Mouse (Mus musculus) heart, adult 2 months (tissue): Measurements from ENCODE around the gene Igtp. TPM values are rescaled to one million over a fixed set of nuclear protein-coding genes. Genes with fewer than 3 reads are reported as not detected.

Experiments
- DNase-seq, 2 experiments: peaks; one replicate each; pipeline ENCODE4 v3.0.0; 2021
- H3K27ac ChIP-seq: fragments of 200-600 bp; 2 replicates; pipeline ENCODE4 v1.8.1; 2022
- H3K27me3 ChIP-seq: fragments of 200-500 bp; 2 replicates; pipeline ENCODE4 v1.6.1; 2012; ENCODE audit warnings: mild to moderate bottlenecking, low read length, inconsistent platforms, mixed read lengths; ENCODE audit not compliant: control insufficient read depth, insufficient read depth
- H3K36me3 ChIP-seq: fragments of 200-500 bp; 2 replicates; pipeline ENCODE4 v1.6.1; 2012; ENCODE audit warnings: low read length, inconsistent platforms; ENCODE audit not compliant: control insufficient read depth, insufficient read depth
- H3K4me1 ChIP-seq: fragments of 200-500 bp; 2 replicates; pipeline ENCODE4 v1.6.1; 2011; ENCODE audit warnings: low read length; ENCODE audit not compliant: control insufficient read depth, insufficient read depth
- H3K4me3 ChIP-seq: fragments of 200-600 bp; 2 replicates; pipeline ENCODE4 v1.8.1; 2022
- H3K79me2 ChIP-seq: fragments of 200-500 bp; replicated peaks from 2 replicates; pipeline ENCODE4 v1.6.1; 2012; ENCODE audit warnings: mild to moderate bottlenecking, inconsistent platforms, low read length, moderate library complexity, mixed read lengths; ENCODE audit not compliant: control insufficient read depth, insufficient read depth
- H3K9ac ChIP-seq: fragments of 200-500 bp; 2 replicates; pipeline ENCODE4 v1.6.1; 2012; ENCODE audit warnings: low read depth, mild to moderate bottlenecking, control low read depth, inconsistent platforms, low read length, mixed read lengths
- CTCF ChIP-seq: fragments of 200-600 bp; IDR thresholded peaks from 2 replicates; pipeline ENCODE4 v1.8.1; 2022; ENCODE audit warnings: antibody characterized with exemption, mild to moderate bottlenecking, moderate library complexity
- EP300 ChIP-seq: fragments of 200-500 bp; IDR thresholded peaks from 2 replicates; pipeline ENCODE4 v1.6.1; 2011; ENCODE audit warnings: low read depth, low read length, control low read depth; ENCODE audit not compliant: insufficient read depth
- POLR2A ChIP-seq: fragments of 200-500 bp; IDR thresholded peaks from 2 replicates; pipeline ENCODE4 v1.6.1; 2011; ENCODE audit warnings: mild to moderate bottlenecking, low read depth, low read length, control low read depth; ENCODE audit not compliant: insufficient read depth
- WGBS: fragments of 180-500 bp; shearing (Covaris S2); methylation state at CpG from one replicate; pipeline ENCODE4 v1.1.7; 2018; 5-methylcytosine and 5-hydroxymethylcytosine counted together
- intact Hi-C: fragments of 180-260 bp; cut with DNase I; formaldehyde crosslinking; loops from one replicate; pipeline ENCODE4 v1.15.1; 2025
- polyA plus RNA-seq: library from polyadenylated mRNA; depleted of rRNA; stranded (reverse); fragments of >200 nt; gene quantifications from 2 replicates; pipeline ENCODE4 v1.2.3, GENCODE M21; 2012; rRNA removed
- total RNA-seq, 2 experiments: library from RNA; stranded (reverse); gene quantifications; 2 replicates each; pipeline ENCODE4 v1.2.3; 2021

The Igtp gene
- total and polyA plus RNA-seq, 3 experiments = 9.3 to 14.1 (median 12.4) TPM

- H3K36me3 ChIP-seq = no peaks in the 10 kb centered on the region
- 5% methylated on average over 37 of the region's 37 CpGs for WGBS
- no peaks in the 10 kb centered on the region for H3K4me1 ChIP-seq
- no peak overlapping the region for H3K9ac ChIP-seq
- no peak overlapping the region for H3K27ac ChIP-seq
- intact Hi-C loops = loop anchor here (5.0 kb wide), 1 partner anchor 348 kb away; no protein-coding TSS in a partner anchor
- peak overlapping the region; percentile 36; the same call in 1 of the 2 replicates for H3K4me3 ChIP-seq
- peak; percentile 43 to 54 for DNase-seq
- no peaks in the 10 kb centered on the region for H3K27me3 ChIP-seq
- no peaks in the 10 kb centered on the region for H3K79me2 ChIP-seq
- TF ChIP-seq CTCF (peak; percentile 43), POLR2A (no peak), EP300 (no peak)
These were observed 39.8 kb downstream of the Igtp start for GRCm38 (mm10) chr11:58238840-58239791.

- no peaks in the 10 kb centered on the region for H3K4me1 ChIP-seq
- H3K36me3 ChIP-seq = no peaks in the 10 kb centered on the region
- 27% methylated on average over 4 of the region's 4 CpGs for WGBS
- peak; percentile 40 to 51 for DNase-seq
- TF ChIP-seq CTCF (no peak), EP300 (no peak), POLR2A (no peak)
- H3K27ac ChIP-seq = no peak overlapping the region
- intact Hi-C loops = no loop called here
- H3K27me3 ChIP-seq = peaks cover 2% of the 10 kb centered on the region; the same call in 1 of the 2 replicates
- H3K9ac ChIP-seq = no peak overlapping the region
- H3K79me2 ChIP-seq = no peaks in the 10 kb centered on the region
- no peak overlapping the region for H3K4me3 ChIP-seq
These were observed 47.9 kb downstream of the Igtp start for GRCm38 (mm10) chr11:58247294-58247693.

- intact Hi-C loops = no loop called here
- no peak overlapping the region for H3K27ac ChIP-seq
- 79% methylated on average over 7 of the region's 7 CpGs for WGBS
- H3K79me2 ChIP-seq = no peaks in the 10 kb centered on the region
- no peaks in the 10 kb centered on the region for H3K36me3 ChIP-seq
- no peak for DNase-seq
- H3K9ac ChIP-seq = no peak overlapping the region
- no peak overlapping the region for H3K4me3 ChIP-seq
- H3K4me1 ChIP-seq = no peaks in the 10 kb centered on the region
- TF ChIP-seq CTCF (no peak), EP300 (no peak), POLR2A (no peak)
- H3K27me3 ChIP-seq = peaks cover 2% of the 10 kb centered on the region; the same call in 1 of the 2 replicates
These were observed 50.0 kb downstream of the Igtp start for GRCm38 (mm10) chr11:58249203-58249981.

GRCm38 (mm10) chr11:58250550-58250949 lies 51.2 kb downstream of the Igtp start:
- TF ChIP-seq EP300 (no peak), CTCF (no peak), POLR2A (no peak)
- no peak for DNase-seq
- Histone ChIP-seq H3K36me3 (no peaks in the 10 kb centered on the region), H3K4me3 (no peak overlapping the region), H3K27me3 (no peaks in the 10 kb centered on the region), H3K79me2 (no peaks in the 10 kb centered on the region), H3K27ac (no peak overlapping the region), H3K4me1 (no peaks in the 10 kb centered on the region), H3K9ac (no peak overlapping the region)
- WGBS = 86% methylated on average over 5 of the region's 5 CpGs
- intact Hi-C loops = no loop called here

- WGBS = 87% methylated on average over 3 of the region's 3 CpGs
- intact Hi-C loops = no loop called here
- H3K27me3 ChIP-seq = no peaks in the 10 kb centered on the region; the same call in 1 of the 2 replicates
- H3K4me3 ChIP-seq = no peak overlapping the region
- no peaks in the 10 kb centered on the region for H3K4me1 ChIP-seq
- TF ChIP-seq POLR2A = no peak
- TF ChIP-seq EP300 = no peak
- no peak for TF ChIP-seq CTCF
- DNase-seq = no peak
- no peaks in the 10 kb centered on the region for H3K79me2 ChIP-seq
- no peak overlapping the region for H3K9ac ChIP-seq
- no peak overlapping the region for H3K27ac ChIP-seq
- H3K36me3 ChIP-seq = no peaks in the 10 kb centered on the region
These were observed 55.1 kb downstream of the Igtp start for GRCm38 (mm10) chr11:58254411-58254810.

Other genes with a start within 250 kb of the Igtp start
- gene Larp1, start 190.5 kb upstream of the Igtp start, total RNA-seq = 10 to 100 TPM; 57.4 to 63.4 TPM
- 26.5 and 35.7 TPM in 2 replicates for gene Larp1, start 190.5 kb upstream of the Igtp start, polyA plus RNA-seq
- gene Gm12248, start 106.4 kb upstream of the Igtp start, total RNA-seq = not detected
- 0.44 TPM in 1 of 2 replicates, not detected in the other for gene Gm12248, start 106.4 kb upstream of the Igtp start, polyA plus RNA-seq
- 10 to 100 TPM; 35.5 to 36.4 TPM for gene Cnot8, start 95.4 kb upstream of the Igtp start, total RNA-seq
- 43.0 and 76.2 TPM in 2 replicates for gene Cnot8, start 95.4 kb upstream of the Igtp start, polyA plus RNA-seq
- 1 to 10 TPM; 9.1 to 9.3 TPM for gene Gemin5, start 31.0 kb upstream of the Igtp start, total RNA-seq
- gene Gemin5, start 31.0 kb upstream of the Igtp start, polyA plus RNA-seq = 3.2 and 4.7 TPM in 2 replicates
- gene Mrpl22, start 27.9 kb upstream of the Igtp start, total RNA-seq = 10 to 100 TPM; 50.7 to 53.9 TPM
- 48.4 and 48.6 TPM in 2 replicates for gene Mrpl22, start 27.9 kb upstream of the Igtp start, polyA plus RNA-seq
- 10 to 100 TPM; 10.6 to 16.4 TPM for gene Irgm2, start 62 bp downstream of the Igtp start, total RNA-seq
- gene Irgm2, start 62 bp downstream of the Igtp start, polyA plus RNA-seq = 11.9 and 18.3 TPM in 2 replicates
- not detected for gene 4930438A08Rik, start 75.2 kb downstream of the Igtp start, total RNA-seq
- gene 4930438A08Rik, start 75.2 kb downstream of the Igtp start, polyA plus RNA-seq = not detected in 2 replicates
- gene Zfp692, start 107.5 kb downstream of the Igtp start, total RNA-seq = 1 to 10 TPM; 3.1 to 4.4 TPM
- 9.8 and 11.3 TPM in 2 replicates for gene Zfp692, start 107.5 kb downstream of the Igtp start, polyA plus RNA-seq
- 10 to 100 TPM; 41.9 to 48.7 TPM for gene Zfp672, start 130.8 kb downstream of the Igtp start, total RNA-seq
- 33.8 and 38.4 TPM in 2 replicates for gene Zfp672, start 130.8 kb downstream of the Igtp start, polyA plus RNA-seq
- 10 to 100 TPM; 28.4 to 33.9 TPM for gene Sh3bp5l, start 131.2 kb downstream of the Igtp start, total RNA-seq
- gene Sh3bp5l, start 131.2 kb downstream of the Igtp start, polyA plus RNA-seq = 22.8 and 30.4 TPM in 2 replicates
- gene Lypd8, start 179.5 kb downstream of the Igtp start, total RNA-seq = not detected
- gene Lypd8, start 179.5 kb downstream of the Igtp start, polyA plus RNA-seq = 0.56 and 0.62 TPM in 2 replicates
- not detected for gene 1810065E05Rik, start 221.6 kb downstream of the Igtp start, total RNA-seq
- gene 1810065E05Rik, start 221.6 kb downstream of the Igtp start, polyA plus RNA-seq = not detected in 2 replicates
- not detected for gene Gm12253, start 233.0 kb downstream of the Igtp start, total RNA-seq
- gene Gm12253, start 233.0 kb downstream of the Igtp start, polyA plus RNA-seq = not detected in 2 replicates